Mouse (Mus musculus) megakaryocyte, embryonic 14.5 days (primary cell): Measurements from ENCODE around the gene Siah1a.

Experiments used
- FLI1 ChIP-seq: IDR thresholded peaks from 2 replicates; pipeline ENCODE4 v1.6.1; 2012; ENCODE audit warnings: low read length, inconsistent platforms, mixed read lengths
- GATA1 ChIP-seq: IDR thresholded peaks from 3 replicates; pipeline ENCODE4 v1.6.1; 2012; ENCODE audit warnings: mixed read lengths, low read length, inconsistent platforms, borderline replicate concordance

DNA sequence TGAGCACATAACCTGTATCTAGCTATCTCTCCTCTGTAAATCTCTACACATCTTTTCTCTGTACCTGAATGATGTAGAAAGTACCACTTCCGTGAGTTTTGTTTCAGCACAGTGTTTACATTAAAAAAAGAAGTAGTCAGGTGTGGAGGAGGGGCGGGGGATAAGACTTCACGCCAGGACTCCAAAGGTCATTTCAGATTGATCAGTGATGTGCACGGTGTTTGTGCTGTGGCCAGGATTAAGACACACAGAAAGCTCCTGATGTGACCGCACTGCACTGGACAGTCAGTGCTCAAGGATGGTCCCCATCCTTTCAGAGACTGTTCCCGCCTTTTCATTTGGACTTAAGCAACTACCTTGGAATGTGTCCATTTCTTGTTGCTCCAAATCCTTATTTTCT lies 15.0 kb upstream of the Siah1a start:
- no peak for TF ChIP-seq GATA1
- TF ChIP-seq FLI1 = no peak
